Mouse (Mus musculus) lung, postnatal 0 days (tissue): ENCODE measurements around the gene Sult1e1. TPM values are rescaled to one million over a fixed set of nuclear protein-coding genes. Genes with fewer than 3 reads are reported as not detected.

Experiments
- ATAC-seq: fragments of 200-750 bp; cut with Nextera tagmentation; 2 replicates; pipeline ENCODE4 v1.8.0; 2017; ENCODE audit warnings: moderate library complexity
- DNase-seq: peaks from one replicate; pipeline ENCODE4 v3.0.0-alpha.2; 2016; ENCODE audit warnings: low spot score
- H3K27ac ChIP-seq: fragments of 300-500 bp; sonication (generic); 2 replicates; pipeline ENCODE4 v1.5.1; 2014; ENCODE audit warnings: antibody characterized with exemption, mild to moderate bottlenecking, low read length, mixed read lengths
- H3K27me3 ChIP-seq: fragments of 300-500 bp; sonication (generic); replicated peaks from 2 replicates; pipeline ENCODE4 v1.6.1; 2014; ENCODE audit warnings: low read length, mixed read lengths; ENCODE audit not compliant: insufficient read depth
- H3K36me3 ChIP-seq: fragments of 300-500 bp; sonication (generic); 2 replicates; pipeline ENCODE4 v1.6.1; 2014; ENCODE audit warnings: low read length, mixed read lengths; ENCODE audit not compliant: insufficient read depth
- H3K4me1 ChIP-seq: fragments of 300-500 bp; sonication (generic); 2 replicates; pipeline ENCODE4 v1.6.1; 2014; ENCODE audit warnings: antibody characterized with exemption, low read depth, low read length, mixed read lengths; ENCODE audit not compliant: insufficient read depth
- H3K4me2 ChIP-seq: fragments of 300-500 bp; sonication (generic); replicated peaks from 2 replicates; pipeline ENCODE4 v1.6.1; 2014; ENCODE audit warnings: low read depth, mild to moderate bottlenecking, low read length, moderate library complexity, mixed read lengths
- H3K4me3 ChIP-seq: fragments of 300-500 bp; sonication (generic); 2 replicates; pipeline ENCODE4 v1.5.1; 2014; ENCODE audit warnings: low read depth, low read length
- H3K9ac ChIP-seq: fragments of 300-500 bp; sonication (generic); replicated peaks from 2 replicates; pipeline ENCODE4 v1.6.1; 2014; ENCODE audit warnings: low read depth, mild to moderate bottlenecking
- H3K9me3 ChIP-seq: fragments of 300-500 bp; sonication (generic); 2 replicates; pipeline ENCODE4 v1.6.1; 2016; ENCODE audit warnings: low read length, mixed read lengths
- CTCF ChIP-seq: IDR thresholded peaks from 2 replicates; pipeline ENCODE4 v1.5.1; 2016; ENCODE audit warnings: antibody characterized with exemption, mild to moderate bottlenecking
- EP300 ChIP-seq: IDR thresholded peaks from 2 replicates; pipeline ENCODE4 v1.6.1; 2016; ENCODE audit warnings: antibody characterized with exemption, mild to moderate bottlenecking, control low read depth
- WGBS: fragments of 180-500 bp; shearing (Covaris S2); extraction: QIAGEN DNeasy Blood & Tissue Kit; methylation state at CpG from one replicate; pipeline ENCODE4 v1.1.7; 2014; 5-methylcytosine and 5-hydroxymethylcytosine counted together
- microRNA-seq: library from miRNA; unstranded; fragments of <30 nt; microRNA quantifications from one replicate; pipeline ENCODE4, GENCODE M21; 2016
- polyA plus RNA-seq: library from polyadenylated mRNA; unstranded; fragments of >200 nt; fragmentation: Nextera tagmentation; extraction: Ambion mirVana; gene quantifications from 2 replicates; pipeline ENCODE4 v1.2.1, GENCODE M21; 2015

The Sult1e1 gene
- polyA plus RNA-seq, 1 experiment from 2014 or later: not detected

GRCm38 (mm10) chr5:87562526-87562925, 28.9 kb downstream of the Sult1e1 start:
- Histone ChIP-seq H3K4me2 (no peak overlapping the region), H3K36me3 (no peaks in the 10 kb centered on the region), H3K27me3 (no peaks in the 10 kb centered on the region), H3K9ac (no peak overlapping the region), H3K4me3 (no peak overlapping the region), H3K9me3 (no peaks in the 10 kb centered on the region), H3K27ac (no peak overlapping the region), H3K4me1 (no peaks in the 10 kb centered on the region)
- TF ChIP-seq EP300: no peak
- no peak for TF ChIP-seq CTCF
- 57% methylated on average over 4 of the region's 4 CpGs for WGBS
- ATAC-seq: no peak
- no peak for DNase-seq

GRCm38 (mm10) chr5:87560145-87560544, 31.2 kb downstream of the Sult1e1 start:
- no peaks in the 10 kb centered on the region for H3K4me1 ChIP-seq
- H3K36me3 ChIP-seq: no peaks in the 10 kb centered on the region
- H3K4me2 ChIP-seq: no peak overlapping the region
- H3K27ac ChIP-seq: no peak overlapping the region
- TF ChIP-seq CTCF: no peak
- TF ChIP-seq EP300: no peak
- ATAC-seq (no peak), DNase-seq (no peak)
- H3K9me3 ChIP-seq: no peaks in the 10 kb centered on the region
- H3K4me3 ChIP-seq: no peak overlapping the region
- H3K9ac ChIP-seq: no peak overlapping the region
- no peaks in the 10 kb centered on the region for H3K27me3 ChIP-seq
- WGBS: 66% methylated on average over 5 of the region's 5 CpGs

GRCm38 (mm10) chr5:87550935-87551334, 40.5 kb downstream of the Sult1e1 start:
- WGBS: 18% methylated on average over 1 of the region's 1 CpGs
- TF ChIP-seq EP300: no peak
- TF ChIP-seq CTCF: no peak
- Histone ChIP-seq H3K36me3 (no peaks in the 10 kb centered on the region), H3K9me3 (no peaks in the 10 kb centered on the region), H3K27ac (no peak overlapping the region), H3K9ac (no peak overlapping the region), H3K4me2 (no peak overlapping the region), H3K4me1 (no peaks in the 10 kb centered on the region), H3K4me3 (no peak overlapping the region), H3K27me3 (no peaks in the 10 kb centered on the region)
- DNase-seq: no peak
- no peak for ATAC-seq

DNA sequence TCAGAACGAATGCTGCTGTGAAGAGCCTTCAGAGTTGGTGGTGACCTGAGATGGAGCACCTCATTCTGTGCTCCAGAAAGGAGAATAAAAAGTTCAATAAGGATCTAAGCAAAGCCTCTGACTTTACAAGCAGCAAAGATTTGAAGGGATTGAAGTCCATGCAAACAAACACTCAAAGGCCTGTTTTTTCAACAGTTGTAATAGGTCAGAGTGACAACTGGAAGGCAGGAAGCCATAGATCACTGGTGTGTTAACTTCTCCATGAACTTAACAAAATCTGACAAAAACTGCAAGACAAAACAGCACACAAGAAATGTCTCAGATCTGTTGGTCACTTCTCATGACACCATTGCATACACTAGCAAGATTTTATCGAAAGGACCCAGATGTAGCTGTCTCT, 53.3 kb downstream of the Sult1e1 start, which contains the start of gene Sult1b1:
TSS of gene Sult1b1 (minus strand) at position 85 of the 400 bp plus-strand sequence.
- TF ChIP-seq CTCF: no peak
- Histone ChIP-seq H3K9ac (no peak within 1 kb of the TSS), H3K27me3 (no peaks in the 10 kb centered on the region), H3K4me3 (no peak within 1 kb of the TSS), H3K36me3 (no peaks in the 10 kb centered on the region), H3K9me3 (no peaks in the 10 kb centered on the region), H3K4me1 (no peaks in the 10 kb centered on the region), H3K4me2 (no peak within 1 kb of the TSS), H3K27ac (no peak within 1 kb of the TSS)
- WGBS: 59% methylated on average over 2 of the region's 2 CpGs
- DNase-seq (no peak), ATAC-seq (no peak)

GRCm38 (mm10) chr5:87535994-87536644, 55.3 kb downstream of the Sult1e1 start:
- TF ChIP-seq EP300: no peak
- Histone ChIP-seq H3K9ac (no peak overlapping the region), H3K36me3 (no peaks in the 10 kb centered on the region), H3K4me2 (no peak overlapping the region), H3K4me3 (no peak overlapping the region), H3K27ac (no peak overlapping the region), H3K9me3 (no peaks in the 10 kb centered on the region), H3K4me1 (no peaks in the 10 kb centered on the region), H3K27me3 (no peaks in the 10 kb centered on the region)
- DNase-seq: no peak
- 76% methylated on average over 4 of the region's 4 CpGs for WGBS
- no peak for ATAC-seq

- H3K4me2 ChIP-seq: no peak overlapping the region
- no peak for ATAC-seq
- no peak overlapping the region for H3K4me3 ChIP-seq
- no peak overlapping the region for H3K27ac ChIP-seq
- TF ChIP-seq EP300: no peak
- TF ChIP-seq CTCF: no peak
- H3K36me3 ChIP-seq: no peaks in the 10 kb centered on the region
- no peak overlapping the region for H3K9ac ChIP-seq
- WGBS: 42% methylated on average over 2 of the region's 2 CpGs
- no peak for DNase-seq
- no peaks in the 10 kb centered on the region for H3K27me3 ChIP-seq
- no peaks in the 10 kb centered on the region for H3K4me1 ChIP-seq
- H3K9me3 ChIP-seq: no peaks in the 10 kb centered on the region
These were observed 59.1 kb downstream of the Sult1e1 start for GRCm38 (mm10) chr5:87532288-87532687.

Small RNA genes within 50 kb of the gene (microRNA-seq; reads per million reads assigned to microRNA genes)
- gene Mir3969: not detected

Other genes with a start within 250 kb of the Sult1e1 start
- not detected in 2 replicates for gene Ugt2b38, start 167.4 kb downstream of the Sult1e1 start, polyA plus RNA-seq
- not detected in 2 replicates for gene Ugt2a2, start 109.3 kb downstream of the Sult1e1 start, polyA plus RNA-seq
- not detected in 2 replicates for gene Gm43638, start 104.8 kb downstream of the Sult1e1 start, polyA plus RNA-seq
- gene Ugt2a1, start 100.7 kb downstream of the Sult1e1 start, polyA plus RNA-seq: not detected in 2 replicates
- gene Sult1b1, start 53.4 kb downstream of the Sult1e1 start, polyA plus RNA-seq: not detected in 2 replicates
- gene Sult1d1, start 22.6 kb downstream of the Sult1e1 start, polyA plus RNA-seq: 0.14 and 0.21 TPM in 2 replicates
- 0.11 and 10.3 TPM in 2 replicates for gene Csn1s1, start 74.6 kb upstream of the Sult1e1 start, polyA plus RNA-seq
- 0.35 and 46.5 TPM in 2 replicates for gene Csn2, start 108.0 kb upstream of the Sult1e1 start, polyA plus RNA-seq
- gene Csn1s2a, start 183.0 kb upstream of the Sult1e1 start, polyA plus RNA-seq: 0.36 and 27.1 TPM in 2 replicates
- gene Csn1s2b, start 216.5 kb upstream of the Sult1e1 start, polyA plus RNA-seq: 1.2 TPM in 1 of 2 replicates, not detected in the other
- gene Prr27, start 234.1 kb upstream of the Sult1e1 start, polyA plus RNA-seq: not detected in 2 replicates